Mouse (Mus musculus): ENCODE results near the gene Ccnk. TPM values are rescaled to one million over a fixed set of nuclear protein-coding genes. Genes with fewer than 3 reads are reported as not detected.
A peak's percentile ranks its signal among the peaks of the same experiment; 100 is the strongest.

The Ccnk gene
- total and polyA plus RNA-seq, 2 experiments from 2014 or later = 2.1 to 12.1 TPM

- ATAC-seq (ENCODE audit: low FRiP score) = no peak
- H3K9me3 ChIP-seq (ENCODE audit: low read length) = no peaks in the 10 kb centered on the region
- no peak for TF ChIP-seq CTCF (IDR thresholded peaks at IDR 0.05)
- H3K4me1 ChIP-seq (ENCODE audit: insufficient read depth, low read length) = no peaks in the 10 kb centered on the region
- no peak overlapping the region for H3K4me3 ChIP-seq (ENCODE audit: low read depth, low read length)
- no peaks in the 10 kb centered on the region for H3K27me3 ChIP-seq (ENCODE audit: insufficient read depth, low read length)
- no peak overlapping the region for H3K27ac ChIP-seq (ENCODE audit: low read depth, low read length)
- DNase-seq (ENCODE audit: low spot score) = no peak
- 97% methylated on average over 3 of the region's 3 CpGs for WGBS
- H3K4me2 ChIP-seq (ENCODE audit: low read depth, low read length, poor library complexity, severe bottlenecking) = no peak overlapping the region
- H3K9ac ChIP-seq (replicated peaks; ENCODE audit: low read length, poor library complexity, severe bottlenecking) = no peak overlapping the region
- H3K36me3 ChIP-seq (ENCODE audit: insufficient read depth, low read length) = peaks cover 6% of the 10 kb centered on the region
Measured at GRCm38 (mm10) chr12:108145198-108145597, 34.2 kb upstream of the Ccnk start.

GRCm38 (mm10) chr12:108149764-108150163, 29.6 kb upstream of the Ccnk start:
- no peaks in the 10 kb centered on the region for H3K9me3 ChIP-seq (ENCODE audit: low read length)
- DNase-seq (ENCODE audit: low spot score) (no peak), ATAC-seq (ENCODE audit: low FRiP score) (no peak)
- peaks cover 14% of the 10 kb centered on the region for H3K36me3 ChIP-seq (ENCODE audit: insufficient read depth, low read length)
- H3K27ac ChIP-seq (ENCODE audit: low read depth, low read length) = no peak overlapping the region
- H3K4me1 ChIP-seq (ENCODE audit: insufficient read depth, low read length) = no peaks in the 10 kb centered on the region
- H3K27me3 ChIP-seq (ENCODE audit: insufficient read depth, low read length) = no peaks in the 10 kb centered on the region
- WGBS = 76% methylated on average over 3 of the region's 3 CpGs
- TF ChIP-seq CTCF (IDR thresholded peaks at IDR 0.05) = peak; percentile 66
- H3K9ac ChIP-seq (replicated peaks; ENCODE audit: low read length, poor library complexity, severe bottlenecking) = no peak overlapping the region
- no peak overlapping the region for H3K4me2 ChIP-seq (ENCODE audit: low read depth, low read length, poor library complexity, severe bottlenecking)
- H3K4me3 ChIP-seq (ENCODE audit: low read depth, low read length) = no peak overlapping the region

DNA sequence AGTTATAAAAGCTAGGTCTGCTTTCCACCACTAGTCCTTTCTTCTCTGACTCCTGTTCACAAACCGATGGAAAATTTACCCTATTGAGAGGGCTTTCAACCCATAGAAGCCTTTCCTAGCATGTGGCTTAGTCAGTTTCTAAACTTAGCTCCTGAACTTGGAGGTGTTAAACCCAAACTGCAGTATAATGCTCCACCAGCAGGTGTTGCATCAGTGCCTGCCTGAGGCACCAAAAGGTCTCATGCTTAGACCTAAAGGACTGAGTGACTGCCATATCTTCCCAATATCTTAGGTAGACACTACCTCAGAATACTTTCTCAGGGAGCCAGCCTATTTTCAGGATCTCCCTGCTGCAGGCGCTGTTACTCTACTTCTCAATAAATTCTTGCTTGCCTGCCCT, 26.6 kb upstream of the Ccnk start:
- no peak overlapping the region for H3K9ac ChIP-seq (replicated peaks; ENCODE audit: low read length, poor library complexity, severe bottlenecking)
- no peaks in the 10 kb centered on the region for H3K4me1 ChIP-seq (ENCODE audit: insufficient read depth, low read length)
- H3K9me3 ChIP-seq (ENCODE audit: low read length) = no peaks in the 10 kb centered on the region
- peaks cover 26% of the 10 kb centered on the region for H3K36me3 ChIP-seq (ENCODE audit: insufficient read depth, low read length)
- DNase-seq (ENCODE audit: low spot score) (no peak), ATAC-seq (ENCODE audit: low FRiP score) (no peak)
- H3K27me3 ChIP-seq (ENCODE audit: insufficient read depth, low read length) = no peaks in the 10 kb centered on the region
- no peak overlapping the region for H3K27ac ChIP-seq (ENCODE audit: low read depth, low read length)
- H3K4me2 ChIP-seq (ENCODE audit: low read depth, low read length, poor library complexity, severe bottlenecking) = no peak overlapping the region
- no peak overlapping the region for H3K4me3 ChIP-seq (ENCODE audit: low read depth, low read length)
- peak; percentile 25; the same call in 1 of the 2 replicates for TF ChIP-seq CTCF (IDR thresholded peaks at IDR 0.05)
- 97% methylated on average over 2 of the region's 2 CpGs for WGBS

- Histone ChIP-seq H3K9me3 (ENCODE audit: low read length) (no peaks in the 10 kb centered on the region), H3K27ac (ENCODE audit: low read depth, low read length) (no peak overlapping the region), H3K36me3 (ENCODE audit: insufficient read depth, low read length) (peaks cover 17% of the 10 kb centered on the region), H3K9ac (replicated peaks; ENCODE audit: low read length, poor library complexity, severe bottlenecking) (no peak overlapping the region), H3K4me1 (ENCODE audit: insufficient read depth, low read length) (no peaks in the 10 kb centered on the region), H3K27me3 (ENCODE audit: insufficient read depth, low read length) (no peaks in the 10 kb centered on the region), H3K4me2 (ENCODE audit: low read depth, low read length, poor library complexity, severe bottlenecking) (no peak overlapping the region), H3K4me3 (ENCODE audit: low read depth, low read length) (no peak overlapping the region)
- TF ChIP-seq CTCF (IDR thresholded peaks at IDR 0.05) = peak; percentile 31; the same call in 1 of the 2 replicates
- no peak for DNase-seq (ENCODE audit: low spot score)
- no peak for ATAC-seq (ENCODE audit: low FRiP score)
Measured at GRCm38 (mm10) chr12:108159863-108160262, 19.5 kb upstream of the Ccnk start.

GRCm38 (mm10) chr12:108162036-108162435, 17.3 kb upstream of the Ccnk start:
- H3K27ac ChIP-seq (ENCODE audit: low read depth, low read length) = no peak overlapping the region
- no peaks in the 10 kb centered on the region for H3K9me3 ChIP-seq (ENCODE audit: low read length)
- no peak overlapping the region for H3K4me3 ChIP-seq (ENCODE audit: low read depth, low read length)
- DNase-seq (ENCODE audit: low spot score) = peak; percentile 29
- H3K4me1 ChIP-seq (ENCODE audit: insufficient read depth, low read length) = no peaks in the 10 kb centered on the region
- no peak overlapping the region for H3K9ac ChIP-seq (replicated peaks; ENCODE audit: low read length, poor library complexity, severe bottlenecking)
- 92% methylated on average over 1 of the region's 1 CpGs for WGBS
- H3K36me3 ChIP-seq (ENCODE audit: insufficient read depth, low read length) = peaks cover 5% of the 10 kb centered on the region
- TF ChIP-seq CTCF (IDR thresholded peaks at IDR 0.05) = peak; percentile 69
- ATAC-seq (ENCODE audit: low FRiP score) = no peak
- H3K27me3 ChIP-seq (ENCODE audit: insufficient read depth, low read length) = no peaks in the 10 kb centered on the region
- no peak overlapping the region for H3K4me2 ChIP-seq (ENCODE audit: low read depth, low read length, poor library complexity, severe bottlenecking)

- 74% methylated on average over 3 of the region's 3 CpGs for WGBS
- peaks cover 3% of the 10 kb centered on the region; the same call in 1 of the 2 replicates for H3K36me3 ChIP-seq (ENCODE audit: insufficient read depth, low read length)
- no peak overlapping the region for H3K4me3 ChIP-seq (ENCODE audit: low read depth, low read length)
- H3K9ac ChIP-seq (replicated peaks; ENCODE audit: low read length, poor library complexity, severe bottlenecking) = no peak overlapping the region
- H3K4me1 ChIP-seq (ENCODE audit: insufficient read depth, low read length) = no peaks in the 10 kb centered on the region
- no peak overlapping the region for H3K4me2 ChIP-seq (ENCODE audit: low read depth, low read length, poor library complexity, severe bottlenecking)
- no peaks in the 10 kb centered on the region for H3K27me3 ChIP-seq (ENCODE audit: insufficient read depth, low read length)
- no peaks in the 10 kb centered on the region for H3K9me3 ChIP-seq (ENCODE audit: low read length)
- H3K27ac ChIP-seq (ENCODE audit: low read depth, low read length) = no peak overlapping the region
- no peak for TF ChIP-seq CTCF (IDR thresholded peaks at IDR 0.05)
- ATAC-seq (ENCODE audit: low FRiP score) (no peak), DNase-seq (ENCODE audit: low spot score) (no peak)
Measured at GRCm38 (mm10) chr12:108163706-108164105, 15.7 kb upstream of the Ccnk start.

Measured in midbrain, postnatal 0 days (tissue).